Mouse (Mus musculus): ENCODE measurements around the gene Xlr4c.
"Not testable (repeated sequence)": the region's sequence is repeated elsewhere in the genome, so short reads cannot be mapped to it uniquely, and the experiment has no call there.

Xlr4c gene

GRCm38 (mm10) chrX:73242821-73243325, at the start of gene Xlr4c:
TSS of gene Xlr4c (minus strand) at chrX:73243130.
- DNase-seq (ENCODE audit: low read depth) = not testable (repeated sequence)

- DNase-seq (ENCODE audit: low read depth) = not testable (repeated sequence)
Observed at GRCm38 (mm10) chrX:73265270-73265669, 22.3 kb upstream of the Xlr4c start, which contains the start of gene Xlr3c. TSS of gene Xlr3c (minus strand) at chrX:73265390.

- DNase-seq (ENCODE audit: low read depth) = not testable (repeated sequence)
Observed at GRCm38 (mm10) chrX:73262428-73262827, 19.5 kb upstream of the Xlr4c start.

- peak; percentile 5 for DNase-seq (ENCODE audit: low read depth)
Observed at GRCm38 (mm10) chrX:73229288-73229687, 13.6 kb downstream of the Xlr4c start.

- DNase-seq (ENCODE audit: low read depth) = peak; percentile 64
Observed at GRCm38 (mm10) chrX:73228606-73229214, 14.2 kb downstream of the Xlr4c start.

GRCm38 (mm10) chrX:73227914-73228605, 14.9 kb downstream of the Xlr4c start, which contains the start of gene F8a:
TSS of gene F8a (plus strand) at chrX:73228291.
- DNase-seq (ENCODE audit: low read depth) = peak; percentile 95

- DNase-seq (ENCODE audit: low read depth) = no peak
Observed at GRCm38 (mm10) chrX:73225365-73225764, 17.6 kb downstream of the Xlr4c start.

GRCm38 (mm10) chrX:73213819-73214564, 28.9 kb downstream of the Xlr4c start, which contains the start of gene Xlr4b:
TSS of gene Xlr4b (plus strand) at chrX:73214333.
- DNase-seq (ENCODE audit: low read depth) = not testable (repeated sequence)

- not testable (repeated sequence) for DNase-seq (ENCODE audit: low read depth)
Observed at GRCm38 (mm10) chrX:73191934-73192333, 51.0 kb downstream of the Xlr4c start, which contains the start of gene Xlr3b. TSS of gene Xlr3b (plus strand) at chrX:73192207.
